Mouse (Mus musculus): Measurements from ENCODE around the gene Rrbp1.

Gene Rrbp1

GRCm38 (mm10) chr2:143917622-143918021 lies 93.4 kb downstream of the Rrbp1 start:
- no peak for DNase-seq (ENCODE audit: low read depth, low spot score)

GRCm38 (mm10) chr2:143916229-143916628 lies 94.8 kb downstream of the Rrbp1 start:
- DNase-seq (ENCODE audit: low read depth, low spot score) = no peak

- DNase-seq (ENCODE audit: low read depth, low spot score) = peak; percentile 58
These were observed 95.4 kb downstream of the Rrbp1 start for GRCm38 (mm10) chr2:143915600-143916135.

GRCm38 (mm10) chr2:143914760-143915599 lies 96.1 kb downstream of the Rrbp1 start, which contains the start of gene Dstn:
TSS of gene Dstn (plus strand) at chr2:143915320.
- DNase-seq (ENCODE audit: low read depth, low spot score) = peak; percentile 95

- DNase-seq (ENCODE audit: low read depth, low spot score) = no peak
These were observed 96.8 kb downstream of the Rrbp1 start for GRCm38 (mm10) chr2:143914221-143914620.

GRCm38 (mm10) chr2:143912199-143912598 lies 98.9 kb downstream of the Rrbp1 start:
- no peak for DNase-seq (ENCODE audit: low read depth, low spot score)

GRCm38 (mm10) chr2:143909230-143909629 lies 101.8 kb downstream of the Rrbp1 start:
- no peak for DNase-seq (ENCODE audit: low read depth, low spot score)

- DNase-seq (ENCODE audit: low read depth, low spot score) = no peak
These were observed 106.2 kb downstream of the Rrbp1 start for GRCm38 (mm10) chr2:143904896-143905295.

GRCm38 (mm10) chr2:143903376-143904045 lies 107.6 kb downstream of the Rrbp1 start:
- no peak for DNase-seq (ENCODE audit: low read depth, low spot score)

GRCm38 (mm10) chr2:143900821-143901351 lies 110.2 kb downstream of the Rrbp1 start:
- DNase-seq (ENCODE audit: low read depth, low spot score) = no peak

GRCm38 (mm10) chr2:143899470-143900220 lies 111.4 kb downstream of the Rrbp1 start:
- DNase-seq (ENCODE audit: low read depth, low spot score) = no peak

Measured in forelimb bud, embryonic 11.5 days (tissue).